Mouse (Mus musculus) layer of hippocampus, adult 2 months (tissue): ENCODE results near the gene Il27. TPM values are rescaled to one million over a fixed set of nuclear protein-coding genes. Genes with fewer than 3 reads are reported as not detected.

Experiments
- DNase-seq, 2 experiments: peaks; one replicate each; pipeline ENCODE4 v3.0.0; 2022; ENCODE audit warnings: low spot score in 2 of 2
- H3K27ac ChIP-seq: fragments of 200-600 bp; 2 replicates; pipeline ENCODE4 v1.8.1; 2022
- H3K4me3 ChIP-seq: fragments of 200-600 bp; 2 replicates; pipeline ENCODE4 v1.8.1; 2022; ENCODE audit warnings: mild to moderate bottlenecking
- CTCF ChIP-seq: fragments of 200-600 bp; conservative IDR thresholded peaks from 2 replicates; pipeline ENCODE4 v1.8.1; 2022; ENCODE audit warnings: antibody characterized with exemption, mild to moderate bottlenecking, moderate library complexity
- microRNA-seq, 2 experiments: library from miRNA; unstranded; fragments of <30 nt; microRNA quantifications; one replicate each; pipeline ENCODE4 v1.2.0; 2021
- total RNA-seq, 2 experiments: library from RNA; stranded (reverse); gene quantifications; 2 replicates each; pipeline ENCODE4 v1.2.3; 2021

Il27 gene
- total RNA-seq, 2 experiments from 2014 or later: not detected

DNA sequence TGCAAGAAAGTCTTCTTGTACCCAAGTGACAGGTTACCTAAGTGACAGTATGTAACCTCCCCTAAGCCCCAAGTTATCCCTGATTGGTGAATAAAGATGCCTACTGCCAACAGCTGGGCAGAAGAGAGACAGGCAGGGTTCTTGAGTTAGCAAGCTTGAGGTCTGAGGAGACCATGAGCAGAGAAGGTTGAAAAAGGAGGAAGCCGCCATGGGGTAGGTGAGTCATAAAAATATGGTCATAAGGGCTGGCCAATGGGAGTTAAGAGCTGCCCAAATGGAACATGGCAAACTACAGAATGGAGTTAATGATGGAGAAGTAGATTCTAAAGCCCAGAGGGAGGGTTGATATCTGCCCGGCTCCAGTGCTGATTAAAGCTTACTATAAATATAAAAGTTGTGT, 49.1 kb downstream of the Il27 start:
- H3K4me3 ChIP-seq: no peak overlapping the region

DNA sequence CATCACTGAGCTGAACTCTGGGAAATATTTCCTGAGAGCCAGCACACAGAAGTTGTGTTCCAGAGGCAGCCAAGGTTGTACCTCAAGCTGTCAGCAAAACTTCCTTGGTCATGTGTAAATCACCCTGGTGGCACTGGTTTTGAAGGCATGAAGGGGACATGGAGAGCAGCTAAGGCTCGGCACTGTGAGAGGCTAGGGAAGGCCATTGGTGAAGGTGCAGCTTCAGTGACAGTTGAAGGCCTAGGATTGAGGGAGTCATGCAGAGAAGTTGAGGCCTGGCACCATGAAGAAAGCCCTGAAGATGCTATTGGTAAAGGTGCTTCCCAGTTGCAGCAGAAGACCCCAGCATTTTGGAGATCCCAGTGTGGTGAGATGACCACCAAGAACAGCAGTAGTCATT, 53.1 kb downstream of the Il27 start:
- no peak for TF ChIP-seq CTCF
- H3K4me3 ChIP-seq: no peak overlapping the region
- no peak for DNase-seq
- no peak overlapping the region for H3K27ac ChIP-seq

More for the DNA sequence above, 49.1 kb downstream of the Il27 start:
- DNase-seq: no peak
- H3K27ac ChIP-seq: no peak overlapping the region
- no peak for TF ChIP-seq CTCF

Small RNA genes within 50 kb of the gene (microRNA-seq; reads per million reads assigned to microRNA genes)
- 4.4 to 6.1 reads per million in 2 experiments for gene Mir7059

Other genes with a start within 250 kb of the Il27 start
- gene Lat, start 225.4 kb downstream of the Il27 start, total RNA-seq: 1 to 10 TPM in 1 of 2 experiments, under 1 TPM in 1; 0.98 to 1.2 TPM
- 10 to 100 TPM; 86.5 to 91.0 TPM for gene Spns1, start 217.5 kb downstream of the Il27 start, total RNA-seq
- 1 to 10 TPM; 7.0 to 7.6 TPM for gene Nfatc2ip, start 198.2 kb downstream of the Il27 start, total RNA-seq
- gene Cd19, start 180.1 kb downstream of the Il27 start, total RNA-seq: not detected
- gene Rabep2, start 166.2 kb downstream of the Il27 start, total RNA-seq: 10 to 100 TPM; 13.5 to 14.7 TPM
- gene Atp2a1, start 131.8 kb downstream of the Il27 start, total RNA-seq: under 1 TPM; 0.81 to 0.84 TPM
- 10 to 100 TPM; 69.1 to 70.1 TPM for gene Sh2b1, start 119.5 kb downstream of the Il27 start, total RNA-seq
- gene Tufm, start 107.6 kb downstream of the Il27 start, total RNA-seq: 10 to 100 TPM; 81.9 to 86.7 TPM
- 100 to 1,000 TPM; 132 to 133 TPM for gene Atxn2l, start 91.5 kb downstream of the Il27 start, total RNA-seq
- 100 to 1,000 TPM; 174 to 190 TPM for gene Eif3c, start 28.5 kb downstream of the Il27 start, total RNA-seq
- gene Apobr, start 10.0 kb downstream of the Il27 start, total RNA-seq: under 1 TPM; 0.37 to 0.44 TPM
- 10 to 100 TPM; 28.4 to 36.4 TPM for gene Cln3, start 9.1 kb downstream of the Il27 start, total RNA-seq
- 10 to 100 TPM; 10.3 to 12.2 TPM for gene Nupr1, start 35.9 kb upstream of the Il27 start, total RNA-seq
- 10 to 100 TPM; 27.8 to 28.4 TPM for gene Sgf29, start 54.4 kb upstream of the Il27 start, total RNA-seq
- gene Sult1a1, start 81.5 kb upstream of the Il27 start, total RNA-seq: 1 to 10 TPM; 9.1 to 9.4 TPM
- gene Bola2, start 100.5 kb upstream of the Il27 start, total RNA-seq: 100 to 1,000 TPM; 103 to 112 TPM
- 10 to 100 TPM; 18.9 to 22.3 TPM for gene Slx1b, start 100.8 kb upstream of the Il27 start, total RNA-seq
- gene Coro1a, start 112.8 kb upstream of the Il27 start, total RNA-seq: 100 to 1,000 TPM; 130 to 135 TPM
- 100 to 1,000 TPM; 170 to 175 TPM for gene Mapk3, start 164.7 kb upstream of the Il27 start, total RNA-seq
- 1 to 10 TPM; 3.1 to 7.0 TPM for gene Gdpd3, start 171.4 kb upstream of the Il27 start, total RNA-seq
- gene Ypel3, start 182.0 kb upstream of the Il27 start, total RNA-seq: 100 to 1,000 TPM; 283 to 289 TPM
- 1 to 10 TPM in 1 of 2 experiments, under 1 TPM in 1; 0.54 to 1.0 TPM for gene Tbx6, start 186.5 kb upstream of the Il27 start, total RNA-seq
- gene Ppp4c, start 197.6 kb upstream of the Il27 start, total RNA-seq: 10 to 100 TPM; 50.2 to 54.9 TPM
- 10 to 100 TPM; 73.8 to 74.7 TPM for gene Fam57b, start 202.7 kb upstream of the Il27 start, total RNA-seq
- not detected for gene 4930451I11Rik, start 236.7 kb upstream of the Il27 start, total RNA-seq